Mouse (Mus musculus) right cerebral cortex, postnatal 14 days (tissue): ENCODE measurements around the gene Nudt17.
"Not testable (repeated sequence)": the region's sequence is repeated elsewhere in the genome, so short reads cannot be mapped to it uniquely, and the experiment has no call there.

Source experiments
- DNase-seq: peaks from one replicate; pipeline ENCODE4 v3.0.0; 2022

Gene Nudt17

DNA sequence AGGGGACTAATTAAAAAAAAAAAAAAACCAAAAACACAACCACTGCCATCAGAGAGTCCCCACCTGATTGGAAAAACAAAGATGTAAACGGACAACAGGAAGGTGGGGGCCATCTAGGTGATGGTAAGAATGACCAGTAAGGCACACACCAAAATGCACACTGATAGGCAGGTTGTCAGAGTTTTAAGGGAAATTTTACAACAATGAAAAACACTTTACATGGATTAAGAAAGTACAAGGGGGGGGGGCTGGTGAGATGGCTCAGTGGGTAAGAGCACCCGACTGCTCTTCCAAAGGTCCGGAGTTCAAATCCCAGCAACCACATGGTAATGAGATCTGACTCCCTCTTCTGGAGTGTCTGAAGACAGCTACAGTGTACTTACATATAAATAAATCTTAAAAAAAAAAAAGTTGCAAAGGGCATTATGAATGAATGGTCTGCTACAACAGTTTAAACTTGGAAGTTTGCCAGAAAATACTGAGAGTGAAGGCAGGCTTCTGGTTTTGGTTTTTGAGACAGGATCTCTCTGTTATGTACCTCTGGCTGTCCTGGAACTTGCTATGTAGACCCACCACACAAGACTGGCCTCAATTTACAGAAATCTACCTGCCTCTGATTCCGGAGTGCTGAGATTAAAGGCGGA is 39.8 kb downstream of the Nudt17 start:
- DNase-seq: no peak

DNA sequence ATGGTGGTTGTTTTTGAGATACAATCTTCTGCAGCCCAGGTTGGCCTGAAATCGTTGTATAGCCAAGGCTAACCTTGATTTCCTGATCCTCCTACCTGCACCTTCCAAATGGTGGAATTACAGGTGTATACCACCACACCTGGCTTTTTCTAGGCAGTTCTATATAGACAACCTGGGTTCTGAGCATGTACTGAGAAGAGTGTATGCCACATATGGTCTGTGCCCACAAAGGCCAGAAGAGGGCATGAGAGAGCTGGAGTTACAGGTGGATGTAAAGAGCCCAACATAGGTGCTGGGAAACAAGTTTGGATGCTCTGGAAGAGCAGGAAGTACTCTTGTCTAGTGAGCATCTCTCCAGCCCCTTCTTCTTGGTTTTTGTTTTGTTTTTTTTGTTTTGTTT is 41.0 kb downstream of the Nudt17 start:
- no peak for DNase-seq

DNA sequence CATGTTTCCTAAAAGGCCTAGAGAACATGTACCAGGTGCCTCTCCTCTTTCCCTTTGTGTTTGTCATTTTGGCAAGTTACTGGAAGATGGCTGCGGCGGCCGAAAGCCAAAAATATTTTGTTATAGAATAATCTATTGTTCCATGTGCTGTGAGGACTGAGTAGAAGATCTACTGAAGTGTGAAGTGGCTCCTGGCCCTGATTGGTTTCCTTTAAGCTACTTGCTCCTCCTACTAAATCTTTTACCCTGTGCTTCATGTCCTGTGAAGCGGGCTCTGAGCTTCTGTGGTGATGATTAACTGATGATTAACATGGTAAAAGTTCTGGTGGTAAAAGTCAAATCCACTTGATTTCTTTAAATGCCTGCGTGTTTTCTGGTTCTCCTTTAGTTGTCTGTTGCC is 41.4 kb downstream of the Nudt17 start:
- DNase-seq: no peak

DNA sequence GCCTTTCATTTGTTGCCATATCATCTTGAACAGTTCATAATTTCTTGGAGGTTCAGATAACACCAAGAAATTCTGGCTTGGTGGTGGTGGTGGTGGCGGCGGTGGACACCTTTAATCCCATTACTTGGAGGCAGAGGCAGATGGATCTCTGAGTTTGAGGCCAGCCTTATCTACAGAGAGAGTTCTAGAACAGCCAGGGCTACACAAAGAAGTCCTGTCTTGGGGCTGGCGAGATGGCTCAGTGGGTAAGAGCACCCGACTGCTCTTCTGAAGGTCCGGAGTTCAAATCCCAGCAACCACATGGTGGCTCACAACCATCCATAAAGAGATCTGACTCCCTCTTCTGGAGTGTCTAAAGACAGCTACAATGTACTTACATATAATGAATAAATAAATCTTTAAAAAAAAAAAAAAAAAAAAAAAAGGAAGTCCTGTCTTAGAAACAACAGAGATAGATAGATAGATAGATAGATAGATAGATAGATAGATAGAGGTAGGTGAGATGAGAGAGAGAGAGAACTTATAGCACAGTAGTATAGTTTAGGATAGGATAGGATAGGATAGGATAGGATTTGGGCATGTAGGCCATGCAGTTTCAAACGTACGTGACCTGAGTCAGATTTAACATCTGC is 42.5 kb downstream of the Nudt17 start:
- DNase-seq: not testable (repeated sequence)

DNA sequence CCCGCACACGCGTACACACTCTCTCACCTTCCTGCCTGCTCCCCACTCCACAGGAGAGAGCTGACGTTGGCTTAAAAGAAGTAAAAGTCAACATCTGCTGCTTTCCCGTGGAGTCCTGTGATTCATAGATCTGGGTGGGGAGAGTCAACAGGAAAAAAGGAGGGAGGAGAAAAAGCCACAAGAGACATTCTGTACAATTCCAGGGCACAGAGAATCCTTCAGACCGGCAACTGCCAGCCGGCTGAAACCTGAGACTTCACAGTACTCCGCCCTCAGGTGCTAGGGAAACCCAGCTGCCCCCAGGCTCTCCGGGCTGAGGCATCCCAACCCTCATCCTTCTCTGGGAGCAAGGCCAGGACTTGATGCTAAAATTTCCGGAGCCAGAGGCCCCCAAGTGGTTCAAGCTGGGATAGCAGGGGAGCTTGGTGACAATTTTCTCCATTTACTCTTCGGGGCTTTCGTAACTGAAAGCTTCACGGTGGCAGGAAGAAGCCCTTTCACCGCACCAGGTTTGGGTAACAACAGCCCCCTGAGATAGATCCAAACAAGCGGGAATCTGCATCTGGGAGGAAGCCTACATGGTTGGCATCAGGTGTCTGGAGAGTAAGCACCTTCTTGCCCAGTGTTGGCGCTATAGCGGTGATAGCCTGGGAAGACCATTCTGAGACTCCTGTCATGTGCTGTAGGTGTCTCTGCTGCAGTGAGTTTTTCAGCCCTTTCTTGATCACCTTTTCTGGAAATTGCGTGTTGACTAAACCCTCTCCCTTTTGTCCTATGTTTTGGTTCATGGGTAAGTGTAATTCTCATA is 44.7 kb downstream of the Nudt17 start:
- peak; percentile 86 for DNase-seq

DNA sequence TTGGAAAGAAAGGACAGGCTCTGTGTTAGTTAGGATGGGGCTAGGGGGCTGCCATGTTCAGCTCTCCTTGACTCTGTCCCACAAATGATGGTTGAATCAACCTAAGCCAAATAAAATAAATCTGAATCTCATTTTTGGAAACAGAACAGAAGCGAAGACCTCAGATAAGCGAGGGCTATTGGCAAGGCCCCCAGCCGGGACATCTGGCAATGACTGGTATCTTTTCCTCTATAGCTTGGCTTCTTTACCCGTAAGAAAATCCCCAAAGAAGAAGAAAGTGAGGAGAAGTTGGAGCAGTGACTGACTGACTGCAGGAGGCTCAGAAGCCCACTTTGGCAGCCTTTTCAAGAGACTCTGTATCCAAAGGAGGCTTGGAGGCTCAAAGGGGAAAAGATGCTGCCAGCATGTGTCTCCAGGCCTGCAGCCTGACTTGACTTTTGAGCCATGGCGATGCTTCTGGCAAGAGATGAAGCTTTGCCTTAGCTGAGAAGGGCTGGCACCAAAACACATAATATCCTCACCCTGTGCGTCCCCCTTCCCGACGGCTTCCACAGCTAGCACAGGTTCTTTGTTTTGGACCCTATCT is 45.5 kb downstream of the Nudt17 start:
- DNase-seq: no peak

DNA sequence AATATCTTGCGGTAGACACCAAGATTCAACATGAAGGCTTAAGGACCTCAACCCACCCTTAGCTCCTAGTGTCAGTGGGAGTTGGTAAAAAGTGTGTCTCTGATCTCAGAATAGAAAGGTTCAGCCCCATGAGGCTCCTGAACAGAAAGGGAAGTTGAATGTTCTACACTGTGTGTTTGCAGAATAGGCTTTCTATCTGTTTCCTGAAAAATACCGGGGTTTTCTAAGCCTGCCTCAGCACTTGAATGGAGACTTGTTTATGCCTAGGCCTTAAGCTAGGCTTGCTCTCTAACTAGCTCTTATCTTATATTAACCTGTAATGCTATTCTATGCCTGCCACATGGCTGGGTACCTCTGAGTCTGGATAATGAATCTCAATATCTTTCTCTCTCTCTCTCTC is 47.5 kb downstream of the Nudt17 start:
- no peak for DNase-seq
